Mouse (Mus musculus) myocyte (in vitro differentiated cells): Measurements from ENCODE around the gene Bbs9.

Source experiments
- MYOG ChIP-seq, 3 experiments: IDR thresholded peaks; one replicate each; pipeline ENCODE4 v1.6.1; 2011; ENCODE audit warnings: control low read depth in 2 of 3, low read depth in 2 of 3, mild to moderate bottlenecking in 2 of 3; ENCODE audit not compliant: insufficient read length in 2 of 3, control insufficient read depth in 1 of 3, insufficient read depth in 1 of 3
- POLR2A ChIP-seq: IDR thresholded peaks from one replicate; pipeline ENCODE4 v1.6.1; 2011; ENCODE audit warnings: low read depth, mild to moderate bottlenecking, control low read depth, moderate library complexity; ENCODE audit not compliant: insufficient read length
- POLR2AphosphoS2 ChIP-seq: IDR thresholded peaks from one replicate; pipeline ENCODE4 v1.6.1; 2011; ENCODE audit warnings: low read depth, control low read depth; ENCODE audit not compliant: insufficient read length
- USF1 ChIP-seq: IDR thresholded peaks from one replicate; pipeline ENCODE4 v1.6.1; 2011; ENCODE audit warnings: low read depth, mild to moderate bottlenecking, control low read depth, moderate library complexity

DNA sequence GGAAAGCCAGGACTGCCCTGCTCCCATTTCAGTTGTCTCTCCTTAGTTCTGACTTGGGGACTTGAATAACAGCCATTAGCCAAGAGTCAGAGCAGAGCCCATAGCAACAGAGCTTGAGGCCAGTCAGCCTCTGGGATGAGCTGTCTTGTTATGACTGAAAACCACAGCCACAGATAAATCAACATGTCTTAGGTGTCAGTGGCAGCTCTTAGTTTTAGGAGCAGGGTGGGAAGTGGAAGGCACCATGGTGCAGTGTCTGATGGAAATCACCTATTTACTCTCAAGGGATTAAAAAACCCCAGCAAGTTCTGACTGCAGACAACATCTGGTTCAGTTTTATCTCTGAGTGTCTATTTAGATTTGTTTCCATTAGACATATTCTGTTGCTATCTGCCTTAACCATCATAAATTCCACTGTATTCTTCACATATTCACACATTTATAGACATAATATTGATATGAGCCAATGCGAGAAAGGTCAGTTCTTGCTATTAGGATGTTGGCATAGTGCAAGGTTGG lies 359.5 kb downstream of the Bbs9 start:
- TF ChIP-seq MYOG (IDR thresholded peaks at IDR 0.05; ENCODE audit: control insufficient read depth in 1 of 3, insufficient read depth in 1 of 3, insufficient read length in 2 of 3, low read depth in 2 of 3) (no peak), POLR2A (no peak), POLR2AphosphoS2 (no peak), USF1 (no peak)
